Mouse (Mus musculus): ENCODE measurements around the gene Trim65.

DNA sequence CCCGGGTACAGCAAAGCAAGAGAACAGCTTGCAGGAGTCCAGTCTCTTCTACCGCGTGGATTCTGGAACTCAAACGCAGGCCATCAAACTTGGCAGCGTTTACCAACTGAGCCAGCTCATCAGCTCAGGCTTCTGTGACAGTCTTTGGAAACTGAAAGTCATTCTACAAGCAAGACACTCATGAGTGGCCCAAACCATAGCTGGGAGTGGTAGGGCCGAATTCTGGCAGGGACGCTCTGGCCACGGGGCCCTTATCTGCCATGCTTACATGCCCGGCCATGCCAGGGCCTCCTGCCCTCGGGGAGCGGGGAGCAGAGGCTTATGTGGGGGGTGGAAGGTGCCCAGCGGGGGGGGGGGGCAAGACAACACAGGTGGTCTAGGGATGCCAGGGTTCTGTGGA lies 27.4 kb downstream of the Trim65 start:
- no peak for TF ChIP-seq HCFC1 (IDR thresholded peaks at IDR 0.05; ENCODE audit: borderline replicate concordance, insufficient read depth, low read length)
- TF ChIP-seq MAFK (IDR thresholded peaks at IDR 0.05; ENCODE audit: insufficient read depth, low read depth, low read length): no peak
- no peak for TF ChIP-seq ZC3H11A (IDR thresholded peaks at IDR 0.05; ENCODE audit: borderline replicate concordance, low read depth, low read length)

All from ES-E14 (cell line).